Mouse (Mus musculus) bone marrow, adult 2 months (tissue): ENCODE data around the gene B130006D01Rik.

Experiments
- CTCF ChIP-seq: fragments of 200-500 bp; IDR thresholded peaks from 2 replicates; pipeline ENCODE4 v1.5.1; 2011; ENCODE audit warnings: low read length, control low read depth; ENCODE audit not compliant: control insufficient read depth, insufficient read depth
- POLR2A ChIP-seq: fragments of 200-500 bp; IDR thresholded peaks from 2 replicates; pipeline ENCODE4 v1.6.1; 2011; ENCODE audit warnings: low read depth, mild to moderate bottlenecking, control low read depth, low read length, borderline replicate concordance; ENCODE audit not compliant: control insufficient read depth

GRCm38 (mm10) chr11:95726156-95726555 is 2.8 kb downstream of the B130006D01Rik start:
- TF ChIP-seq CTCF, result no peak
- no peak for TF ChIP-seq POLR2A
